Mouse (Mus musculus): ENCODE results near the gene Ndufb3.
"Not testable (repeated sequence)": the region's sequence is repeated elsewhere in the genome, so short reads cannot be mapped to it uniquely, and the experiment has no call there.

Ndufb3 gene

DNA sequence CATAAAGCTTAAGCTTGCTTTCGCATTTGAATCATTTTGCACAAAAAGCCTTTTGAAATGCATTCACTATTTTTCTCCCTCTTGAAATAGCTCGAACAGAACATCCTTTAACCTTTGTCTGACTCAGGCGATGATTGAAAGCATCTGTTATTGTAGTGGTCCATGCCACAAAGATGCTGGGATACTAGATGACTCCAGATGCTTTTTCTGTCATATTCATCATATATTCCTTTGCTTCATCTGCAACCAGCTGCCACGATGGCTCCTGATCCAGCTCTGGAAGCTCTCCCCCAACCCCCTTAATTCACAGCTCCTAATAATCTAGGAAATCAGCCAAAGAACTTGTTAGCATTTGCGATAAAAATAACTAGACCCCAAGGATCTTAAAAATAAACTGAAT, 30.9 kb downstream of the Ndufb3 start:
- DNase-seq (ENCODE audit: low read depth, low spot score) = no peak

DNA sequence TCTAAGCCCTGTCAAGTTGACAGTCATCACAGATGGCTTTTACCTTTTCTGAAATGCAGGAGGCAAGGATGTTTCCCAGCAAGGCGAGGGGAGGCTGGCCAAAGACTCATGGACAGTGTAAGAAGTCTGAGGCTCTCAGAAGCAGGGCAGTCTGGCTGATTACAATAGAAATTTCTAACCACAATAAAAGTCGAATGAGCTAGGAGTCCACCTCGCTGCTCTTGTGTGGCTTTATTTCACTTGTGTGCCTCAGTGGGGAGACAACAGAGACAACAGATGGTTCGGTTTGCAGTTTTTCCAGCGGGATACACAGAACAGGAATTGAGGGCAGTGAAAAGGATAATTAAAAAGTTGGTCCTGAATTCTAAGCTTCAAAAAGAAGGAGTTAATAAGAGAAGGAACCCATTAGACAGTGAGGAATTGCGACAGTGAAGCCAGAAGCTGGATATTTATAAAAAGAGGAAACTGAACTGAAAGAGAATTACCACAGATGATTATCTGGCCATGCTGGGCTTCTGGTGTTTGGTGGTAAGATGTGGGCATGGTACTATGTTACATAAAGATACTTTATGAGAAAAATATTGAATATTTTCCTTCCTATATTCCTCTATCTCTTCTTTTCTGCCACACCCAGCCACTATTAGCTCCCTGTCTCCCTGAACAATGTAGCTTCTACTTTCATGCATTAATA, 31.9 kb downstream of the Ndufb3 start:
- DNase-seq (ENCODE audit: low read depth, low spot score) = no peak

DNA sequence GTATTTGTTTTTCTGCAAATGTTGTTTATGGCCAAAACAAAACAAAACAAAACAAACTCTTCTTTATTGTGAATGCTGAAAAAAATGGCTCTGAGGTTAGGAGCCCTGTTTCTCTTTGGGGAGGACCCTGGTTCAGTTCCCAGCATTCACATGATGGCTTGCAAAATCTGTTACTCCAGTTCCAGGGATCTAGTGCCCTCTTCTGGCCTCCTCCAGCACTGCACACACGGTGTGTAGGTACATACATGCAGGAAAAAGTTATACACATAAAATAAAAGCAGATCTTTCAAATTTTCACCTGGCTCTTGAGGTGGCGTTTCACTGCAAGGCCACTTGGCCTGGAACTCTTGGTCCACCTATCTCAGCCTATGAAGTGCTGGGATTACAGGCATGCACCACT, 32.6 kb downstream of the Ndufb3 start:
- DNase-seq (ENCODE audit: low read depth, low spot score) = no peak

DNA sequence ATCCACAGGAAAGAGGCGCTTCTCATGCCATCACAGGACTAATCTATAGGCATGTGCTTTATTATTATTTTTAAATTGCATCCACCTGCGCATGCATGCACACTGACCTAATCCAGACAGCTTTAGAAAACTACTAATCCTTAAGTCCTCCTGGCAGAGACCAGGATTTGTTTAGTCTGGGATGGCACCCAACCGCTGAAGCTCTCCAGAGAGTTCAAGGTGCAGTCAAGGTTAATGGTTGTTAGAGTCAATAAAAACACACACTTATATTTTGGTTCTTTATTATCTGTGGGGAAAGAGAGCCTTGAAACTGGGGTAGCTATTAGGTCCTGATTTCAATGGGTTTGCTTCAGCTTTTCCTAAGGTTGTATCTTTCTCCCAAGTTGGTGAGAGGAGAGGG, 35.1 kb downstream of the Ndufb3 start:
- no peak for DNase-seq (ENCODE audit: low read depth, low spot score)

DNA sequence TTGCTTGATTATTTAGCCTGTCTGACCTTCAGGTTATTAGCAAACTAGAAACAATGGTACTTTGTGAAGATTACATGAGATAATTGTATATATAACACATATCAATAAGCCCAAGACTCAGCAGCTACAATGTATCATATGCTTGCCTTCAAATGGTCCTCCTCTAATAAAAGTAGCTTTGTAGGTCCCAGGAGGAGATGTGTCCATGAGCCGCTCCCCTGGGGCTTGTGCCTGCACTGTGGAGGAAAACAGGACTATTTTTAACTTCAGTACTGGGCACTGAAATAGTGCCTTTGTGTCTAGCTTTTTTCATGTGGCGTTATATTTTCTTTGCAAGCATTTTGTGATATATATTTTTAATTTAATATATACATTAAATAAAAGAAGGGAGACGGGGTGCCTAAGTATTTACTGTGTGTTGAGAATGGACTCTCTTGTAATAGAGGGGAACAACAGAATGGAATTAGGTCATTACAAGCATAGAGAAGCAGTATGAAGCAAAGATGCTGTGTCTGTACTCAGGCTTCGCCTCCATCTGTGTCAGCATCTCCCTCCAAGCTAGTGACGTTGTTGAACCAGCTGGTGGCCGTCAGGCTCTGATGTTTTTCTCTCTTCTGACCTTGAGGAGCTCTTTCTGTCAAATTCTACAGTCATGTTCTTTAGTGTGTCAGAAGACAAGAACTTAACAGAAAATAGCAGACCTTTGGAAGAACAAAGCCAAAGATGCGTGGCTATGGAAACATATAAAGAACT, 36.0 kb downstream of the Ndufb3 start:
- no peak for DNase-seq (ENCODE audit: low read depth, low spot score)

DNA sequence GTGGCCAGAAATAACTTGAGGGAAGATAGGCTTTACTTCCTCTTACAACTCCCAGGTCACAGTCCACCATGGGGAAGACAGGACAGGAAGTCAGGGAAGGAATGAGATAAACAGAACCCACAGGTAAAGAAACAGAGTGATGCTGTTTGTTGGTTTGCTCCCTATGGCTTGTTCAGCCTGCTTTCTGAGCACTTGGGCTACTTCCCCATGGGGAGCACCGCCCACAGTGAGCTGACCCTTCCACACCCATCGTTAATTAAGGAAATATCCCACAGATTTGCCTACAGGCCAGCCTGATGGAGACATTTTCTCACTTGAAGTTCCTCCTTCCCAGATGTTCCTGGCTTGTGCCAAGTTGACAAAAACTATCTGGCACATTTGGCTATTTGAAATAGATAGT, 42.7 kb downstream of the Ndufb3 start:
- not testable (repeated sequence) for DNase-seq (ENCODE audit: low read depth, low spot score)

Data from forelimb bud, embryonic 11.5 days (tissue).